Mouse (Mus musculus) midbrain, embryonic 14.5 days (tissue): ENCODE results near the gene Fbf1. TPM values are rescaled to one million over a fixed set of nuclear protein-coding genes. Genes with fewer than 3 reads are reported as not detected.
A peak's percentile ranks its signal among the peaks of the same experiment; 100 is the strongest.

ENCODE experiments used
- ATAC-seq: fragments of 200-750 bp; cut with Nextera tagmentation; 2 replicates; pipeline ENCODE4 v1.8.0; 2017; ENCODE audit warnings: moderate number of reproducible peaks, moderate library complexity; ENCODE audit not compliant: low FRiP score, low TSS enrichment
- DNase-seq: peaks from one replicate; pipeline ENCODE4 v3.0.0-alpha.2; 2015
- H3K27ac ChIP-seq: fragments of 300-500 bp; sonication (generic); replicated peaks from 2 replicates; pipeline ENCODE4 v1.5.1; 2014; ENCODE audit warnings: mild to moderate bottlenecking, low read depth, low read length, moderate library complexity
- H3K27me3 ChIP-seq: fragments of 300-500 bp; sonication (generic); 2 replicates; pipeline ENCODE4 v1.6.1; 2014; ENCODE audit warnings: low read length, control low read depth, mixed read lengths; ENCODE audit not compliant: control insufficient read depth, insufficient read depth
- H3K36me3 ChIP-seq: fragments of 300-500 bp; sonication (generic); 2 replicates; pipeline ENCODE4 v1.6.1; 2014; ENCODE audit warnings: low read length, control low read depth; ENCODE audit not compliant: control insufficient read depth, insufficient read depth
- H3K4me1 ChIP-seq: fragments of 300-500 bp; sonication (generic); 2 replicates; pipeline ENCODE4 v1.6.1; 2014; ENCODE audit warnings: mild to moderate bottlenecking, antibody characterized with exemption, low read length, control low read depth; ENCODE audit not compliant: control insufficient read depth, insufficient read depth
- H3K4me2 ChIP-seq: fragments of 300-500 bp; sonication (generic); 2 replicates; pipeline ENCODE4 v1.6.1; 2014; ENCODE audit warnings: mild to moderate bottlenecking, low read length, moderate library complexity
- H3K4me3 ChIP-seq: fragments of 300-500 bp; sonication (generic); replicated peaks from 2 replicates; pipeline ENCODE4 v1.5.1; 2014; ENCODE audit warnings: low read depth, low read length
- H3K9ac ChIP-seq: fragments of 300-500 bp; sonication (generic); replicated peaks from 2 replicates; pipeline ENCODE4 v1.6.1; 2014; ENCODE audit warnings: mild to moderate bottlenecking, low read length, moderate library complexity
- H3K9me3 ChIP-seq: fragments of 300-500 bp; sonication (generic); 2 replicates; pipeline ENCODE4 v1.6.1; 2016; ENCODE audit warnings: low read length, control low read depth, mixed read lengths; ENCODE audit not compliant: control insufficient read depth
- WGBS: fragments of 180-500 bp; shearing (Covaris S2); extraction: QIAGEN DNeasy Blood & Tissue Kit; methylation state at CpG from one replicate; pipeline ENCODE4 v1.1.7; 2014; 5-methylcytosine and 5-hydroxymethylcytosine counted together
- polyA plus RNA-seq: library from polyadenylated mRNA; unstranded; fragments of >200 nt; fragmentation: Nextera tagmentation; extraction: Ambion mirVana; gene quantifications from 2 replicates; pipeline ENCODE4 v1.2.1, GENCODE M21; 2014

Gene Fbf1
- polyA plus RNA-seq, 1 experiment from 2014 or later: 58.9 TPM

GRCm38 (mm10) chr11:116195252-116195651 lies 27.3 kb upstream of the Fbf1 start:
- no peaks in the 10 kb centered on the region for H3K27me3 ChIP-seq
- H3K9ac ChIP-seq: no peak overlapping the region

GRCm38 (mm10) chr11:116194619-116195018 lies 26.7 kb upstream of the Fbf1 start:
- H3K27ac ChIP-seq: no peak overlapping the region
- DNase-seq: no peak
- H3K9me3 ChIP-seq: no peaks in the 10 kb centered on the region
- H3K4me2 ChIP-seq: no peak overlapping the region
- H3K9ac ChIP-seq: no peak overlapping the region
- peaks cover 10% of the 10 kb centered on the region for H3K4me1 ChIP-seq
- no peaks in the 10 kb centered on the region for H3K27me3 ChIP-seq
- H3K36me3 ChIP-seq: peaks cover 23% of the 10 kb centered on the region
- ATAC-seq: no peak
- no peak overlapping the region for H3K4me3 ChIP-seq
- 96% methylated on average over 8 of the region's 8 CpGs for WGBS

More at GRCm38 (mm10) chr11:116195252-116195651, 27.3 kb upstream of the Fbf1 start:
- Histone ChIP-seq H3K9me3 (no peaks in the 10 kb centered on the region), H3K36me3 (peaks cover 17% of the 10 kb centered on the region; the same call in 1 of the 2 replicates), H3K4me1 (peaks cover 11% of the 10 kb centered on the region), H3K4me2 (no peak overlapping the region), H3K4me3 (no peak overlapping the region), H3K27ac (no peak overlapping the region)
- WGBS: 87% methylated on average over 5 of the region's 5 CpGs
- DNase-seq (no peak), ATAC-seq (no peak)

- 31% methylated on average over 11 of the region's 11 CpGs for WGBS
- DNase-seq (peak; percentile 57), ATAC-seq (no peak)
- H3K9ac ChIP-seq: no peak overlapping the region
- peaks cover 80% of the 10 kb centered on the region for H3K36me3 ChIP-seq
- no peaks in the 10 kb centered on the region for H3K4me1 ChIP-seq
- H3K4me3 ChIP-seq: no peak overlapping the region
- H3K27ac ChIP-seq: peak overlapping the region; percentile 67
- no peaks in the 10 kb centered on the region for H3K27me3 ChIP-seq
- H3K4me2 ChIP-seq: no peak overlapping the region
- H3K9me3 ChIP-seq: no peaks in the 10 kb centered on the region
These were observed 19.4 kb upstream of the Fbf1 start for GRCm38 (mm10) chr11:116187226-116187930.

GRCm38 (mm10) chr11:116186360-116186759 lies 18.4 kb upstream of the Fbf1 start:
- H3K9ac ChIP-seq: no peak overlapping the region
- H3K4me3 ChIP-seq: no peak overlapping the region
- DNase-seq (no peak), ATAC-seq (no peak)
- H3K9me3 ChIP-seq: no peaks in the 10 kb centered on the region
- 89% methylated on average over 11 of the region's 11 CpGs for WGBS
- no peaks in the 10 kb centered on the region for H3K27me3 ChIP-seq
- peak overlapping the region; percentile 37; the same call in 1 of the 2 replicates for H3K27ac ChIP-seq
- no peaks in the 10 kb centered on the region for H3K4me1 ChIP-seq
- no peak overlapping the region for H3K4me2 ChIP-seq
- H3K36me3 ChIP-seq: peaks cover 85% of the 10 kb centered on the region

- WGBS: 90% methylated on average over 3 of the region's 3 CpGs
- DNase-seq: no peak
These were observed 17.9 kb upstream of the Fbf1 start for GRCm38 (mm10) chr11:116185836-116186235.

GRCm38 (mm10) chr11:116178411-116179121 lies 10.6 kb upstream of the Fbf1 start:
- peaks cover 91% of the 10 kb centered on the region for H3K36me3 ChIP-seq
- DNase-seq (no peak), ATAC-seq (no peak)
- H3K9ac ChIP-seq: no peak overlapping the region
- H3K4me1 ChIP-seq: no peaks in the 10 kb centered on the region
- no peaks in the 10 kb centered on the region for H3K27me3 ChIP-seq
- no peak overlapping the region for H3K4me2 ChIP-seq
- H3K9me3 ChIP-seq: no peaks in the 10 kb centered on the region
- no peak overlapping the region for H3K4me3 ChIP-seq
- no peak overlapping the region for H3K27ac ChIP-seq
- 90% methylated on average over 20 of the region's 20 CpGs for WGBS

More at GRCm38 (mm10) chr11:116185836-116186235, 17.9 kb upstream of the Fbf1 start:
- no peak for ATAC-seq
- H3K27ac ChIP-seq: 0 out of 2 replicates have a peak overlapping the region, but pooled peaks have one; percentile 6
- no peaks in the 10 kb centered on the region for H3K9me3 ChIP-seq
- no peaks in the 10 kb centered on the region for H3K4me1 ChIP-seq
- H3K27me3 ChIP-seq: no peaks in the 10 kb centered on the region
- H3K36me3 ChIP-seq: peaks cover 83% of the 10 kb centered on the region
- no peak overlapping the region for H3K4me3 ChIP-seq
- no peak overlapping the region for H3K4me2 ChIP-seq
- no peak overlapping the region for H3K9ac ChIP-seq

- Histone ChIP-seq H3K9me3 (no peaks in the 10 kb centered on the region), H3K4me3 (no peak overlapping the region), H3K9ac (no peak overlapping the region), H3K27me3 (no peaks in the 10 kb centered on the region), H3K36me3 (peaks cover 94% of the 10 kb centered on the region), H3K27ac (no peak overlapping the region), H3K4me1 (no peaks in the 10 kb centered on the region), H3K4me2 (no peak overlapping the region)
- ATAC-seq: no peak
- DNase-seq: no peak
- WGBS: 78% methylated on average over 7 of the region's 7 CpGs
These were observed 8.0 kb upstream of the Fbf1 start for GRCm38 (mm10) chr11:116176010-116176409.

- no peak overlapping the region for H3K9ac ChIP-seq
- no peaks in the 10 kb centered on the region for H3K9me3 ChIP-seq
- 88% methylated on average over 22 of the region's 22 CpGs for WGBS
- no peak overlapping the region for H3K4me3 ChIP-seq
- ATAC-seq: no peak
- no peaks in the 10 kb centered on the region for H3K4me1 ChIP-seq
- no peak for DNase-seq
- H3K27ac ChIP-seq: no peak overlapping the region
- peaks cover 84% of the 10 kb centered on the region for H3K36me3 ChIP-seq
- H3K27me3 ChIP-seq: no peaks in the 10 kb centered on the region
- H3K4me2 ChIP-seq: no peak overlapping the region
These were observed 6.9 kb upstream of the Fbf1 start for GRCm38 (mm10) chr11:116174775-116175448.
